Mouse (Mus musculus): ENCODE results near the gene Gm45140. TPM values are rescaled to one million over a fixed set of nuclear protein-coding genes. Genes with fewer than 3 reads are reported as not detected.
A peak's percentile ranks its signal among the peaks of the same experiment; 100 is the strongest.

The Gm45140 gene
- polyA plus RNA-seq, 1 experiment from 2014 or later = 5.4 TPM

- H3K27ac ChIP-seq (ENCODE audit: low read depth, low read length) = no peak overlapping the region
- ATAC-seq (ENCODE audit: low FRiP score, low TSS enrichment) = no peak
- H3K9ac ChIP-seq (ENCODE audit: low read depth, low read length) = no peak overlapping the region
- H3K27me3 ChIP-seq (ENCODE audit: control insufficient read depth, insufficient read depth, low read length) = no peaks in the 10 kb centered on the region
- no peaks in the 10 kb centered on the region for H3K36me3 ChIP-seq (ENCODE audit: control insufficient read depth, insufficient read depth, low read length)
- H3K4me2 ChIP-seq (replicated peaks; ENCODE audit: low read depth, low read length) = no peak overlapping the region
- no peaks in the 10 kb centered on the region for H3K9me3 ChIP-seq (ENCODE audit: control insufficient read depth, low read length)
- H3K4me3 ChIP-seq (ENCODE audit: low read length) = no peak overlapping the region
- peaks cover 6% of the 10 kb centered on the region; the same call in 1 of the 2 replicates for H3K4me1 ChIP-seq (ENCODE audit: control insufficient read depth, insufficient read depth, low read length)
- 89% methylated on average over 6 of the region's 6 CpGs for WGBS
Measured at GRCm38 (mm10) chr6:87799576-87799975, 36.0 kb downstream of the Gm45140 start.

GRCm38 (mm10) chr6:87797321-87797720, 38.3 kb downstream of the Gm45140 start:
- ATAC-seq (ENCODE audit: low FRiP score, low TSS enrichment) = peak; percentile 61; the same call in 1 of the 2 replicates
- Histone ChIP-seq H3K27me3 (ENCODE audit: control insufficient read depth, insufficient read depth, low read length) (no peaks in the 10 kb centered on the region), H3K27ac (ENCODE audit: low read depth, low read length) (no peak overlapping the region), H3K9ac (ENCODE audit: low read depth, low read length) (no peak overlapping the region), H3K4me3 (ENCODE audit: low read length) (no peak overlapping the region), H3K9me3 (ENCODE audit: control insufficient read depth, low read length) (no peaks in the 10 kb centered on the region), H3K36me3 (ENCODE audit: control insufficient read depth, insufficient read depth, low read length) (peaks cover 5% of the 10 kb centered on the region), H3K4me1 (ENCODE audit: control insufficient read depth, insufficient read depth, low read length) (peaks cover 6% of the 10 kb centered on the region; the same call in 1 of the 2 replicates), H3K4me2 (replicated peaks; ENCODE audit: low read depth, low read length) (no peak overlapping the region)
- 15% methylated on average over 2 of the region's 2 CpGs for WGBS

DNA sequence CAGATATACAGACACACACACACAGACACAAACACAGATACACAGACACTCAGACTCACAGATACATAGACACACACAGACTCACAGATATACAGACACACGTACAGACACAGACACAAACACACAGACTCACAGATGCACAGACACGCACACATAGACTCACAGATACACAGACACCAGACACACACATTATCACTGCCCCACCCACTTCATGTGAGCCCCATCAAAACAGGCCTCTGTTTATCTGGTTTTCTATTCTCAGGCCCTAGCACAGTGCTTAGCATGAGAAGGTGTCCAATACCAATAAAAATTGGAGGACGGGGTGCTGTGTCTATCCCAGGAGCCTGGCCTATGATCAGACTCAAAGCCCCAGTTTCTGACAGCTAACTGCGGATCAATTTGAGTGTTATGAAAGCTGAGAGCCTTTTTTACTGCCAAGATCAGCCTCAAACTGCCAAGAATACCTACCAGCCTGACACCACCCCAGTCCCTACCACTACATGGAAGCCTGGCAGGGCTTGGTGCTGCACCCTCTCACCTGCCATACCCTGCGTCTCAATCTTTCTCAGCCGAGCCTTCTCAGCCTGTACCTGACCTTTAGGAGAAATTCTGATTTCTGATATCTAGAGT, 39.2 kb downstream of the Gm45140 start:
- WGBS = 93% methylated on average over 6 of the region's 6 CpGs
- Histone ChIP-seq H3K9ac (ENCODE audit: low read depth, low read length) (no peak overlapping the region), H3K36me3 (ENCODE audit: control insufficient read depth, insufficient read depth, low read length) (peaks cover 11% of the 10 kb centered on the region), H3K4me1 (ENCODE audit: control insufficient read depth, insufficient read depth, low read length) (peaks cover 6% of the 10 kb centered on the region; the same call in 1 of the 2 replicates), H3K27me3 (ENCODE audit: control insufficient read depth, insufficient read depth, low read length) (no peaks in the 10 kb centered on the region), H3K4me3 (ENCODE audit: low read length) (no peak overlapping the region), H3K27ac (ENCODE audit: low read depth, low read length) (no peak overlapping the region), H3K9me3 (ENCODE audit: control insufficient read depth, low read length) (no peaks in the 10 kb centered on the region), H3K4me2 (replicated peaks; ENCODE audit: low read depth, low read length) (no peak overlapping the region)
- no peak for ATAC-seq (ENCODE audit: low FRiP score, low TSS enrichment)

GRCm38 (mm10) chr6:87795385-87796150, 40.0 kb downstream of the Gm45140 start:
- ATAC-seq (ENCODE audit: low FRiP score, low TSS enrichment) = no peak

GRCm38 (mm10) chr6:87793821-87794510, 41.6 kb downstream of the Gm45140 start:
- Histone ChIP-seq H3K4me1 (ENCODE audit: control insufficient read depth, insufficient read depth, low read length) (peaks cover 12% of the 10 kb centered on the region), H3K36me3 (ENCODE audit: control insufficient read depth, insufficient read depth, low read length) (peaks cover 14% of the 10 kb centered on the region), H3K9ac (ENCODE audit: low read depth, low read length) (no peak overlapping the region), H3K4me3 (ENCODE audit: low read length) (no peak overlapping the region), H3K9me3 (ENCODE audit: control insufficient read depth, low read length) (no peaks in the 10 kb centered on the region), H3K27me3 (ENCODE audit: control insufficient read depth, insufficient read depth, low read length) (no peaks in the 10 kb centered on the region), H3K4me2 (replicated peaks; ENCODE audit: low read depth, low read length) (no peak overlapping the region), H3K27ac (ENCODE audit: low read depth, low read length) (no peak overlapping the region)
- WGBS = 95% methylated on average over 10 of the region's 10 CpGs
- no peak for ATAC-seq (ENCODE audit: low FRiP score, low TSS enrichment)

More at GRCm38 (mm10) chr6:87795385-87796150, 40.0 kb downstream of the Gm45140 start:
- no peak overlapping the region for H3K4me2 ChIP-seq (replicated peaks; ENCODE audit: low read depth, low read length)
- no peak overlapping the region for H3K27ac ChIP-seq (ENCODE audit: low read depth, low read length)
- H3K36me3 ChIP-seq (ENCODE audit: control insufficient read depth, insufficient read depth, low read length) = peaks cover 14% of the 10 kb centered on the region
- H3K9me3 ChIP-seq (ENCODE audit: control insufficient read depth, low read length) = no peaks in the 10 kb centered on the region
- WGBS = 84% methylated on average over 6 of the region's 6 CpGs
- no peak overlapping the region for H3K4me3 ChIP-seq (ENCODE audit: low read length)
- H3K9ac ChIP-seq (ENCODE audit: low read depth, low read length) = no peak overlapping the region
- no peaks in the 10 kb centered on the region for H3K27me3 ChIP-seq (ENCODE audit: control insufficient read depth, insufficient read depth, low read length)
- peaks cover 6% of the 10 kb centered on the region; the same call in 1 of the 2 replicates for H3K4me1 ChIP-seq (ENCODE audit: control insufficient read depth, insufficient read depth, low read length)

DNA sequence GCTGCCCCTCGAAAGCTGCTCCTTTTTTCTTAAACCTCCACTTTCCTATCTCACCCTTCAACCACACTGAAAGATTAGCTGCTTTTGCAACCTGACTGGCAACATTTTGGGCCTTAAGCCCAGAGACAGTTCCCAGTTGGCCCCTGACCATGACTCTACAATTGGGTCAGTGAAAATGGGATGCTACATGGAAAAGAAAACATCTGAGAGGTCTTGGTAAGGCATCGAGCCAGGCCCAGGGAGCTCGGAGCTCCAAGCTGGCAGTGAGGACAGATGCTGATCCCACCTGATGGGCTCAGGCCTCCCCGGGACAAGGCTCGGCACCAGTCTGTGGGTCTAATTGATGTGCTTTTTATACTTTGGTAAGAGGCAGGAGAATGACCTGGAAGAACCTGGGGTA, 43.8 kb downstream of the Gm45140 start:
- Histone ChIP-seq H3K36me3 (ENCODE audit: control insufficient read depth, insufficient read depth, low read length) (peaks cover 14% of the 10 kb centered on the region), H3K9ac (ENCODE audit: low read depth, low read length) (no peak overlapping the region), H3K4me2 (replicated peaks; ENCODE audit: low read depth, low read length) (no peak overlapping the region), H3K4me1 (ENCODE audit: control insufficient read depth, insufficient read depth, low read length) (peaks cover 6% of the 10 kb centered on the region; the same call in 1 of the 2 replicates), H3K27me3 (ENCODE audit: control insufficient read depth, insufficient read depth, low read length) (no peaks in the 10 kb centered on the region), H3K27ac (ENCODE audit: low read depth, low read length) (no peak overlapping the region), H3K4me3 (ENCODE audit: low read length) (no peak overlapping the region), H3K9me3 (ENCODE audit: control insufficient read depth, low read length) (no peaks in the 10 kb centered on the region)
- 94% methylated on average over 5 of the region's 5 CpGs for WGBS
- ATAC-seq (ENCODE audit: low FRiP score, low TSS enrichment) = no peak

- no peaks in the 10 kb centered on the region for H3K27me3 ChIP-seq (ENCODE audit: control insufficient read depth, insufficient read depth, low read length)
- peaks cover 14% of the 10 kb centered on the region for H3K36me3 ChIP-seq (ENCODE audit: control insufficient read depth, insufficient read depth, low read length)
- no peak overlapping the region for H3K9ac ChIP-seq (ENCODE audit: low read depth, low read length)
- peaks cover 6% of the 10 kb centered on the region; the same call in 1 of the 2 replicates for H3K4me1 ChIP-seq (ENCODE audit: control insufficient read depth, insufficient read depth, low read length)
- WGBS = 64% methylated on average over 7 of the region's 7 CpGs
- ATAC-seq (ENCODE audit: low FRiP score, low TSS enrichment) = 0 out of 2 replicates have a peak, but pooled peaks have one; percentile 28
- no peak overlapping the region for H3K27ac ChIP-seq (ENCODE audit: low read depth, low read length)
- no peaks in the 10 kb centered on the region for H3K9me3 ChIP-seq (ENCODE audit: control insufficient read depth, low read length)
- H3K4me3 ChIP-seq (ENCODE audit: low read length) = no peak overlapping the region
- no peak overlapping the region for H3K4me2 ChIP-seq (replicated peaks; ENCODE audit: low read depth, low read length)
Measured at GRCm38 (mm10) chr6:87790779-87791480, 44.7 kb downstream of the Gm45140 start.

GRCm38 (mm10) chr6:87789791-87790190, 45.8 kb downstream of the Gm45140 start:
- Histone ChIP-seq H3K27me3 (ENCODE audit: control insufficient read depth, insufficient read depth, low read length) (no peaks in the 10 kb centered on the region), H3K36me3 (ENCODE audit: control insufficient read depth, insufficient read depth, low read length) (peaks cover 14% of the 10 kb centered on the region), H3K4me2 (replicated peaks; ENCODE audit: low read depth, low read length) (no peak overlapping the region), H3K9me3 (ENCODE audit: control insufficient read depth, low read length) (no peaks in the 10 kb centered on the region), H3K4me3 (ENCODE audit: low read length) (no peak overlapping the region), H3K4me1 (ENCODE audit: control insufficient read depth, insufficient read depth, low read length) (peaks cover 6% of the 10 kb centered on the region; the same call in 1 of the 2 replicates), H3K27ac (ENCODE audit: low read depth, low read length) (peak overlapping the region; percentile 17; the same call in 1 of the 2 replicates), H3K9ac (ENCODE audit: low read depth, low read length) (no peak overlapping the region)
- WGBS = 78% methylated on average over 6 of the region's 6 CpGs
- no peak for ATAC-seq (ENCODE audit: low FRiP score, low TSS enrichment)
